Mouse (Mus musculus) cerebellum, adult 11 months (tissue): ENCODE results near the gene Ercc6.

Experiments
- DNase-seq: peaks from one replicate; pipeline ENCODE4 v3.0.0; 2022

Gene Ercc6

GRCm38 (mm10) chr14:32583696-32584095 is 70.4 kb downstream of the Ercc6 start:
- DNase-seq: no peak

GRCm38 (mm10) chr14:32587013-32587784 is 73.9 kb downstream of the Ercc6 start:
- peak; percentile 38 for DNase-seq

GRCm38 (mm10) chr14:32590377-32590776 is 77.1 kb downstream of the Ercc6 start:
- DNase-seq: no peak

DNA sequence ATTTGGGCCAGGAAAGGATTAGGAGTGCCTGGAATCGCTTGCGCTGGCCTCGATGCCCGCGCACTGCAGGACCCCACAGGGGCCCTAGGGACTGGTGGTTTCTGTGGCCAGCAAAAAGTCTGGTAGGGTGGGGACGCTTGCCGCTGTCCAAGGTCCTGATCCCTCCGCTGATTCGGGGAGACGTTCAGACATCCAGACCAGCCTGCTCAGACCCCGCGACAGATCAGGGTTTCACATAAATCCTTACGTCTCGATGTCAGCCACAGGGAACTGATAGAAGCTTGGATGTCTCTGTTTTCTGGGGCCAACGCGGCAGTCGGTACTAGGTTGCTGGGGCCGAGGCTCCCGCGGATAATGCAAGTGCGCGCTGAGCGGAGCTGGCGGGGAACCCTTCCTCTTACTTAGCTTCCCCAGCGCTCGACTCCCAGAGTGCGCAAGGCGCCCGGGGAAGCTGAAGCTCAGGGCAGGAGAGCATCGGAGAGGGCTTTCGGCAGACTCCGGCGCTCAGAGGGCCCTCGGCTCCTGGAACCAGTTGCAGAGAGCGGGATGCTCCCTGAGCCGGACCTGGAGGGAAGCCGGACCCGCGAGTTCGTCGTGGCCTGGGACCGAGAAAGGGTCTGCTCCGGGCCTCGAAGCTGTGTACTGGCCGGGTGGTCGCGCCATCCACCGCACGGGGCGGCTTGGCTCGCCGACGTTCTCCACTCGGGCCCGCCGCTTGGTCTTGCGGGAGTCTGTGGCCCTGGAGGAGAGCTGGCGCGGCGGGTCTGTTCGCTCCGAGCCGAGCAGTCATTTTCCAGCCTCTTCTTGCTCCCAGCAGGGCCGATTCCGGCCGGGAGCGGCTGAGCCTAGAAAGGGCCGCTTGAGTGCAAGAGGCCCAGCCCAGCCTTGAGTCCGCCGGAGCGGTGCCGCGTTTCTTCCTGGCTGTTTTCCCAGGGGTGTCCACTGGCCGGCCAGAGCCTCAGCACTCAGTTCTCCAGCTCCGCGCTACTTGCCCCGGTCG is 84.2 kb downstream of the Ercc6 start:
- no peak for DNase-seq

GRCm38 (mm10) chr14:32598437-32599219 is 85.3 kb downstream of the Ercc6 start:
- DNase-seq: no peak

- no peak for DNase-seq
Measured at GRCm38 (mm10) chr14:32599290-32600041, 86.1 kb downstream of the Ercc6 start, which contains the start of gene Prrxl1. Gene Prrxl1 (plus strand): TSS chr14:32599407.

- no peak for DNase-seq
Measured at GRCm38 (mm10) chr14:32600110-32600509, 86.8 kb downstream of the Ercc6 start.

DNA sequence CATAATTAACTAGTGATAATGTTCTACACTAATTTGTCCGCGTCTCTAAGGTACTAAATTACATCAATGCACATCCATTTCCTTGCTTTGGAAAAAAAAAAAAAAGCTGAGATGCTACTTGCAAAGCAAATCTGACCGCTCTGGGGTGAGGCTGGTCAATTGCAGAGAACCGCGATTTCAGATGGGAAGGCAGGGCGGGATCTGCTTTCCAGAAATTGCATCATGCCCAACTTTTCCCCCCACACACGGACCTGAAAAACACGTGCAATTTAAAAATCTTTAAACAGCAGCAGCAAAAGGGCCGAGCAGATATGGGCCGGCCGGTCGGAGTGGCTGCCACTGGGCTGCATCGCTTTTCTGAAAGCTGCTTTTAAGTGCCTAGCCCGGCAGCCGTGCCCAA is 92.2 kb downstream of the Ercc6 start:
- DNase-seq: no peak

DNA sequence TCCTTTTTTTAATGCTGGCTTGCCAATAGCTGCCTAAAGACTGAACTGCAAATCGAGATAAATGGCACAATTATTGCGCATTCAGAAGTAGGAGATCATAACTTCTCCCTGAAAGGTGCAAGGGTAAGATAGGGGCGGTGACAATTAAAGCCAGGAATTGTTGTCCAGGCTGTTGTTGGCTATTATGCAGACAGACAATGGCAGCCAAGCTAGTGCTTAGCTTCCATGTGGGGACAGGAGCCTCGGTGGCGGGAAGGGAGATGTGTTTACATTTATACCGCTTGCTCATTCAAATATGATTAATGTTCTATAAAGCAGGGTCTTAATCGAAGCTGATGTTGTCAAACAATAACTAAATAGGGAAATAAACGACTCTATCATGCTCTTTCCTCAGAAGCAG is 93.0 kb downstream of the Ercc6 start:
- DNase-seq: no peak

DNA sequence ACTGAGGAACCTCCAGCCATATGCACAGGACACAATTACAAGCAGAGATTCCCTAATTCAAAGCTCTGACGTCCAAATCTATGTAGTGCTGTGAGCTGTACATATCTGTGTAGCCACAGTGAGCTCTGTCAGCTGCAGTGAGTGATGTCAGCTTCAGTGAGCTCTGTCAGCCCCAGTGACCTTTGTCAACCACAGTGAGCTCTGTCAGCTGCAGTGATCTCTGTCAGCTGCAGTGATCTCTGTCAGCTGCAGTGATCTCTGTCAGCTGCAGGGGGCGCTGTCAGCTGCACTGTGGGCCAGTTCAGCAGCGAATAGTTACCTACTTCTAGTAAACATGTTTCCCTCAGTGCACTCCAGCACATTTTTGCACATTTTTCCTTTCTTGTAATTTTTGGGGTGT is 96.1 kb downstream of the Ercc6 start:
- no peak for DNase-seq

DNA sequence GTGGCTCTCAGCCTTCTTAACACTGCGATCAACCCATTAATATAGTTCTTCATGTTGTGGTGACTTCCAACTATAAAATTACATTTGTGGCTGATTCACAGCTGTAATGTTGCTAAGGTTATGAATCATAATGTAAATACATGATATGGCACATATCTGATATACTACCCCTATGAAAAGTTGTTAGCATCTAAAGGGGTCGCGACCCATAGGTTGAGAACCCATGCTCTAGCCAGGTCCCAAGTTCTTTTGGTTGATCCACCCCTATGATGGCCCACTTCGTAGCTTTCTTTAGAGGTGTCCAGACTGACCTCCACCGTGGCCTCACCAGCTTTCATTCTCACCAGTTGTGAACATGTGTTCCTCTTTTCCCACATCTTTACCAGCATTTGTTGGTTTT is 103.9 kb downstream of the Ercc6 start:
- no peak for DNase-seq

GRCm38 (mm10) chr14:32624245-32624644 is 110.9 kb downstream of the Ercc6 start:
- no peak for DNase-seq

DNA sequence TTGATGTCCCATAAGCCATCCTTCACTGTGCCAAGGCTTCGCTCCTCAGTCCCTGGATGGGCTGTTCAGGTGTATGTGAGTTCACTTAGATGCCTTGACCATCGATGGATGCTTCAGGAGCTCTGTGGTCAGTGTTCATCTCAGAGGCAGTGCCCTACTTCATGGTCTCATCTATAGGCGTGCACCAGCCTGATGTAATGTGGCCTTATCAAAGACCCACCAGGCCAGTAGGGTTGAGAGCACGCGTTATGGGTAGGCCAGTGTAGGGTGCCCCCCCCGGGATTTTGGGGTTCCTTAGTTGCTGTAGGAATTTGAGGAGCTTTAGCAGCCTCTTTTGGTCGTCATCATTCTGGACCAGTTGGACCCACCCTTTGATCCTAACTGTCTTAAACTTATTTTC is 111.5 kb downstream of the Ercc6 start:
- no peak for DNase-seq

- no peak for DNase-seq
Measured at GRCm38 (mm10) chr14:32627271-32627670, 114.0 kb downstream of the Ercc6 start.

- no peak for DNase-seq
Measured at GRCm38 (mm10) chr14:32628584-32628983, 115.3 kb downstream of the Ercc6 start.
